Mouse (Mus musculus) liver, postnatal 0 days (tissue): ENCODE measurements around the gene Cbr2. TPM values are rescaled to one million over a fixed set of nuclear protein-coding genes. Genes with fewer than 3 reads are reported as not detected.

Source experiments
- ATAC-seq: fragments of 200-750 bp; cut with Nextera tagmentation; 2 replicates; pipeline ENCODE4 v1.8.0; 2017; ENCODE audit warnings: mild to moderate bottlenecking, moderate library complexity
- DNase-seq: peaks from one replicate; pipeline ENCODE4 v3.0.0-alpha.2; 2016
- H3K27ac ChIP-seq: fragments of 300-500 bp; sonication (generic); 2 replicates; pipeline ENCODE4 v1.5.1; 2014; ENCODE audit warnings: antibody characterized with exemption, moderate library complexity, mild to moderate bottlenecking, low read depth
- H3K27me3 ChIP-seq: fragments of 300-500 bp; sonication (generic); 2 replicates; pipeline ENCODE4 v1.6.1; 2014; ENCODE audit warnings: low read length, control low read depth, mixed read lengths; ENCODE audit not compliant: insufficient read depth
- H3K36me3 ChIP-seq: fragments of 300-500 bp; sonication (generic); replicated peaks from 2 replicates; pipeline ENCODE4 v1.6.1; 2014; ENCODE audit warnings: mild to moderate bottlenecking, control low read depth, low read length, moderate library complexity, mixed read lengths; ENCODE audit not compliant: insufficient read depth
- H3K4me1 ChIP-seq: fragments of 300-500 bp; sonication (generic); 2 replicates; pipeline ENCODE4 v1.6.1; 2014; ENCODE audit warnings: antibody characterized with exemption, mild to moderate bottlenecking, control low read depth; ENCODE audit not compliant: insufficient read depth
- H3K4me2 ChIP-seq: fragments of 300-500 bp; sonication (generic); 2 replicates; pipeline ENCODE4 v1.6.1; 2014; ENCODE audit warnings: low read depth, mild to moderate bottlenecking, low read length, moderate library complexity, mixed read lengths
- H3K4me3 ChIP-seq: fragments of 300-500 bp; sonication (generic); 2 replicates; pipeline ENCODE4 v1.5.1; 2014; ENCODE audit warnings: low read depth, low read length
- H3K9ac ChIP-seq: fragments of 300-500 bp; sonication (generic); replicated peaks from 2 replicates; pipeline ENCODE4 v1.6.1; 2014; ENCODE audit warnings: mild to moderate bottlenecking, moderate library complexity
- H3K9me3 ChIP-seq: fragments of 300-500 bp; sonication (generic); 2 replicates; pipeline ENCODE4 v1.6.1; 2016; ENCODE audit warnings: mild to moderate bottlenecking, control low read depth, low read length, mixed read lengths
- CTCF ChIP-seq: sonication (generic); IDR thresholded peaks from 2 replicates; pipeline ENCODE4 v1.5.1; 2016; ENCODE audit warnings: antibody characterized with exemption, low read depth
- EP300 ChIP-seq: IDR thresholded peaks from 2 replicates; pipeline ENCODE4 v1.6.1; 2016; ENCODE audit warnings: antibody characterized with exemption, low read depth, mild to moderate bottlenecking
- WGBS: fragments of 180-500 bp; shearing (Covaris S2); extraction: QIAGEN DNeasy Blood & Tissue Kit; methylation state at CpG from one replicate; pipeline ENCODE4 v1.1.7; 2014; ENCODE audit not compliant: insufficient replicate concordance; 5-methylcytosine and 5-hydroxymethylcytosine counted together
- polyA plus RNA-seq: library from polyadenylated mRNA; unstranded; fragments of >200 nt; fragmentation: Nextera tagmentation; extraction: Ambion mirVana; gene quantifications from 2 replicates; pipeline ENCODE4 v1.2.1, GENCODE M21; 2015

Gene Cbr2
- polyA plus RNA-seq, 1 experiment from 2014 or later, result 0.26 TPM

- DNase-seq, result no peak
- Histone ChIP-seq H3K27me3 (no peaks in the 10 kb centered on the region), H3K4me1 (peaks cover 11% of the 10 kb centered on the region; the same call in 1 of the 2 replicates), H3K36me3 (peaks cover 31% of the 10 kb centered on the region), H3K9ac (no peak overlapping the region), H3K27ac (peak overlapping the region; percentile 32; the same call in 1 of the 2 replicates), H3K4me2 (0 out of 2 replicates have a peak overlapping the region, but pooled peaks have one; percentile 4), H3K9me3 (no peaks in the 10 kb centered on the region), H3K4me3 (no peak overlapping the region)
- TF ChIP-seq EP300 (no peak), CTCF (no peak)
- peak; percentile 48; the same call in 1 of the 2 replicates for ATAC-seq
- 73% methylated on average over 20 of the region's 20 CpGs for whole genome bisulfite sequencing
Observed at GRCm38 (mm10) chr11:120686650-120687272, 45.2 kb downstream of the Cbr2 start.

GRCm38 (mm10) chr11:120684660-120685059 is 47.3 kb downstream of the Cbr2 start:
- 82% methylated on average over 2 of the region's 2 CpGs for WGBS
- Histone ChIP-seq H3K36me3 (peaks cover 44% of the 10 kb centered on the region), H3K9ac (no peak overlapping the region), H3K4me3 (no peak overlapping the region), H3K4me1 (peaks cover 11% of the 10 kb centered on the region; the same call in 1 of the 2 replicates), H3K4me2 (no peak overlapping the region), H3K27ac (no peak overlapping the region), H3K27me3 (no peaks in the 10 kb centered on the region), H3K9me3 (no peaks in the 10 kb centered on the region)
- DNase-seq (no peak), ATAC-seq (no peak)
- TF ChIP-seq EP300 (no peak), CTCF (no peak)

DNA sequence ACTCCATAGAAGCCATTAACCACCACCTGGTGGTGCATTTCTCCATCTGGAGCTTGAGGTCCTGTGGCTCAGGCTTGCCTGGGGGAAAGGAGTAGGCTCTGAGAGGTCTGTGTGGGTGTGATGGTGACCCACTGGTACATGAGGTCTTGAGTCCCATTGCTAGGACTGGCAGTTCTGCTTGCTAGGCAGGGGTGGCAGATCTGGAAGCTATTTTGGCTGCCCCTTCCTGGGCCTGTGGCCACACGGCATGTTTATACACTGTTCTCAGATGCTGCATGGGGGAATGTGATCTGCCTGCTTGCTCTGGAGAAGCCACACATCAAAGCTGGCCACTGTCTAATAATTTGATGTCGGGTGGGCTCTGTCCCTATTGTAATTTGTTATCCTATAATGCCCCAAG is 47.8 kb downstream of the Cbr2 start:
- peaks cover 11% of the 10 kb centered on the region; the same call in 1 of the 2 replicates for H3K4me1 ChIP-seq
- WGBS, result 75% methylated on average over 2 of the region's 2 CpGs
- ATAC-seq (no peak), DNase-seq (no peak)
- no peak overlapping the region for H3K4me3 ChIP-seq
- no peak overlapping the region for H3K27ac ChIP-seq
- no peaks in the 10 kb centered on the region for H3K9me3 ChIP-seq
- H3K9ac ChIP-seq, result no peak overlapping the region
- peaks cover 40% of the 10 kb centered on the region for H3K36me3 ChIP-seq
- no peaks in the 10 kb centered on the region for H3K27me3 ChIP-seq
- TF ChIP-seq EP300, result no peak
- no peak for TF ChIP-seq CTCF
- no peak overlapping the region for H3K4me2 ChIP-seq

GRCm38 (mm10) chr11:120683536-120683935 is 48.4 kb downstream of the Cbr2 start:
- H3K36me3 ChIP-seq, result peaks cover 37% of the 10 kb centered on the region
- no peak overlapping the region for H3K4me3 ChIP-seq
- no peak overlapping the region for H3K9ac ChIP-seq
- no peak overlapping the region for H3K4me2 ChIP-seq
- ATAC-seq, result no peak
- DNase-seq, result no peak
- no peak for TF ChIP-seq CTCF
- no peak for TF ChIP-seq EP300
- H3K27ac ChIP-seq, result no peak overlapping the region
- H3K4me1 ChIP-seq, result peaks cover 11% of the 10 kb centered on the region; the same call in 1 of the 2 replicates
- 75% methylated on average over 3 of the region's 3 CpGs for WGBS
- H3K27me3 ChIP-seq, result no peaks in the 10 kb centered on the region
- H3K9me3 ChIP-seq, result no peaks in the 10 kb centered on the region

DNA sequence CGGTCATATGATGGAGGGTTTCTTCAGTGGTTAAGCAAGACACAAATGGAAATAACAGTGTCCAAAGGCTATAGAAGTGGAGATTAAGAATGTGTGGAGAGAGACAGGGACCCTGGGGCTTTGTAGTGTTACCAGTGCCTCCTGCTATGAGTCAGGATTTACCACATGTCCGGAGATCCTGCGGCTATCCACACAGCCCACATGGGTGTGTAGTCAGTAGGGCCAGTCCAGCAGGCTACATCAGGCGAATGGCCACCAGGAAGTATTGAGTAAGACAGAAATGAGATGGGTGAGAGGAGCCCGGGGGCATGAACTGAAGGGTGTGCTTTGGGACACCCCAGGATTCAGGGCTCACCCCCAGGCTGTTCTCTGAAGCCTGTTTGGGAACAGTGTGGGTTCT is 49.2 kb downstream of the Cbr2 start:
- DNase-seq, result no peak
- Histone ChIP-seq H3K4me1 (peaks cover 11% of the 10 kb centered on the region; the same call in 1 of the 2 replicates), H3K27ac (no peak overlapping the region), H3K9ac (no peak overlapping the region), H3K36me3 (peaks cover 37% of the 10 kb centered on the region), H3K4me2 (no peak overlapping the region), H3K9me3 (no peaks in the 10 kb centered on the region), H3K27me3 (no peaks in the 10 kb centered on the region), H3K4me3 (no peak overlapping the region)
- WGBS, result 87% methylated on average over 5 of the region's 5 CpGs
- TF ChIP-seq CTCF (no peak), EP300 (no peak)
- ATAC-seq, result no peak

DNA sequence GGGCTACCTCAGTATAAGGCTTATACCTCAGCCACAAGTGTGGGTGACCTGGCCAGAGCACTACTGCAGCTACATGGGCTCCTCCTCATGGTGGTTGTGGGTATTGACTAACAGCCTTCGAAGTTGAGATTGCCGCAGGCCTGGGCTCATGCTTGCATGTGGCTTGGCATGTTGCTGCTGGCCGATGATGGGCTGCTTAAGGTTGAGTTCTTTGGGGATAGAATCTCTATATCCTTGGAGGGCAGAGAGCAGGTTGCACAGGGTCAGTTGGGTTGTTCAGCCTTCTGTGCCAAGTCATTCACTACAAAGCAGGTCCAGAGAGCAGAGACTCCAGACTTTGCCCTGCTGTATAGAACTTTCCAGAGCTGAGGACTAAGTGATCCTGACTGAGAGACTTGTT is 52.0 kb downstream of the Cbr2 start:
- Histone ChIP-seq H3K4me1 (peaks cover 18% of the 10 kb centered on the region), H3K27ac (0 out of 2 replicates have a peak overlapping the region, but pooled peaks have one; percentile 13), H3K36me3 (peaks cover 31% of the 10 kb centered on the region), H3K9me3 (no peaks in the 10 kb centered on the region), H3K4me2 (no peak overlapping the region), H3K27me3 (no peaks in the 10 kb centered on the region), H3K9ac (no peak overlapping the region), H3K4me3 (no peak overlapping the region)
- no peak for TF ChIP-seq EP300
- peak; percentile 75 for TF ChIP-seq CTCF
- WGBS, result 65% methylated on average over 3 of the region's 3 CpGs
- DNase-seq (peak; percentile 52), ATAC-seq (peak; percentile 73)

Other genes with a start within 250 kb of the Cbr2 start
- gene Mrpl12, start 247.5 kb downstream of the Cbr2 start, polyA plus RNA-seq, result 133 and 139 TPM in 2 replicates
- gene Slc25a10, start 240.3 kb downstream of the Cbr2 start, polyA plus RNA-seq, result 96.7 and 99.7 TPM in 2 replicates
- 58.5 and 66.9 TPM in 2 replicates for gene Gcgr, start 201.4 kb downstream of the Cbr2 start, polyA plus RNA-seq
- 59.2 and 61.0 TPM in 2 replicates for gene Mcrip1, start 182.4 kb downstream of the Cbr2 start, polyA plus RNA-seq
- gene Ppp1r27, start 181.0 kb downstream of the Cbr2 start, polyA plus RNA-seq, result 0.19 and 1.5 TPM in 2 replicates
- gene P4hb, start 158.9 kb downstream of the Cbr2 start, polyA plus RNA-seq, result 683 and 697 TPM in 2 replicates
- 148 and 156 TPM in 2 replicates for gene Arhgdia, start 150.5 kb downstream of the Cbr2 start, polyA plus RNA-seq
- gene Alyref, start 133.7 kb downstream of the Cbr2 start, polyA plus RNA-seq, result 162 and 168 TPM in 2 replicates
- 46.1 and 47.5 TPM in 2 replicates for gene Anapc11, start 133.7 kb downstream of the Cbr2 start, polyA plus RNA-seq
- gene Npb, start 123.6 kb downstream of the Cbr2 start, polyA plus RNA-seq, result 20.9 and 22.2 TPM in 2 replicates
- 217 and 222 TPM in 2 replicates for gene Pcyt2, start 114.2 kb downstream of the Cbr2 start, polyA plus RNA-seq
- gene Sirt7, start 106.9 kb downstream of the Cbr2 start, polyA plus RNA-seq, result 34.3 TPM in 2 replicates
- 30.8 and 35.8 TPM in 2 replicates for gene Mafg, start 98.5 kb downstream of the Cbr2 start, polyA plus RNA-seq
- 1.5 and 1.7 TPM in 2 replicates for gene Pycr1, start 88.3 kb downstream of the Cbr2 start, polyA plus RNA-seq
- 0.26 and 0.50 TPM in 2 replicates for gene Myadml2, start 84.0 kb downstream of the Cbr2 start, polyA plus RNA-seq
- gene Notum, start 70.9 kb downstream of the Cbr2 start, polyA plus RNA-seq, result 0.15 and 0.29 TPM in 2 replicates
- gene Aspscr1, start 59.1 kb downstream of the Cbr2 start, polyA plus RNA-seq, result 56.8 and 57.1 TPM in 2 replicates
- 81.0 and 88.0 TPM in 2 replicates for gene Cenpx, start 18.4 kb downstream of the Cbr2 start, polyA plus RNA-seq
- 5.1 and 5.4 TPM in 2 replicates for gene Lrrc45, start 18.2 kb downstream of the Cbr2 start, polyA plus RNA-seq
- gene Rac3, start 10.6 kb downstream of the Cbr2 start, polyA plus RNA-seq, result 0.36 and 0.38 TPM in 2 replicates
- gene Dcxr, start 4.8 kb downstream of the Cbr2 start, polyA plus RNA-seq, result 118 and 141 TPM in 2 replicates
- 1.6 and 2.3 TPM in 2 replicates for gene Hmga1b, start 30.7 kb upstream of the Cbr2 start, polyA plus RNA-seq
- gene Rfng, start 52.1 kb upstream of the Cbr2 start, polyA plus RNA-seq, result 6.2 and 6.3 TPM in 2 replicates
- 50.8 and 51.9 TPM in 2 replicates for gene Gps1, start 52.2 kb upstream of the Cbr2 start, polyA plus RNA-seq
- 43.8 and 46.8 TPM in 2 replicates for gene Dus1l, start 64.3 kb upstream of the Cbr2 start, polyA plus RNA-seq
- gene Fasn, start 92.4 kb upstream of the Cbr2 start, polyA plus RNA-seq, result 3.8 and 3.9 TPM in 2 replicates
- gene Ccdc57, start 200.8 kb upstream of the Cbr2 start, polyA plus RNA-seq, result 1.2 and 1.4 TPM in 2 replicates
- gene Slc16a3, start 216.4 kb upstream of the Cbr2 start, polyA plus RNA-seq, result 9.9 and 13.9 TPM in 2 replicates